Mouse (Mus musculus) layer of hippocampus, postnatal 14 days (tissue): ENCODE measurements around the gene Ubr3. TPM values are rescaled to one million over a fixed set of nuclear protein-coding genes. Genes with fewer than 3 reads are reported as not detected.

Experiments
- DNase-seq, 2 experiments: peaks; one replicate each; pipeline ENCODE4 v3.0.0; 2021 to 2022; ENCODE audit warnings: low spot score in 2 of 2, mixed read lengths in 1 of 2
- total RNA-seq, 2 experiments: library from RNA; stranded (reverse); gene quantifications; 2 replicates each; pipeline ENCODE4 v1.2.3; 2021

Ubr3 gene
- total RNA-seq, 2 experiments from 2014 or later, result 132 to 136 TPM

DNA sequence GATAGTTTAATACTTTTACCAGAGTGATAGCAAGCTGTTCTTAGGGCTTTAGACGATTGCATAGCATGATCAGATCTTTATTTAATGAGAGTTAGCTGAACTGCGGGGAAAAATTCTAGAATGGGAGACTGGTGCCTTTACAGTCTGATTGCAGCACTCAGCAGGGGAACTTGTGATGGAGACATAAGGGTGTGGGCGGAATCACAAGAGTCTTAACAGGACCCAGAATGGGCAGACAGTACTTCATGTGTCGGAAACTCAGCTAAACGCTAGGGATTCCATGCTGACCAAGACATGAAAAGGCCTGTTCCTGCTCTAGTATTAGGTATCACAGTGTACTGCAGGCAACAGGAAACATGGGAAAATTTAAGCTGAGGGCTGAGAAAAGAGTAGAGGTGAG is 128.7 kb downstream of the Ubr3 start:
- no peak for DNase-seq

DNA sequence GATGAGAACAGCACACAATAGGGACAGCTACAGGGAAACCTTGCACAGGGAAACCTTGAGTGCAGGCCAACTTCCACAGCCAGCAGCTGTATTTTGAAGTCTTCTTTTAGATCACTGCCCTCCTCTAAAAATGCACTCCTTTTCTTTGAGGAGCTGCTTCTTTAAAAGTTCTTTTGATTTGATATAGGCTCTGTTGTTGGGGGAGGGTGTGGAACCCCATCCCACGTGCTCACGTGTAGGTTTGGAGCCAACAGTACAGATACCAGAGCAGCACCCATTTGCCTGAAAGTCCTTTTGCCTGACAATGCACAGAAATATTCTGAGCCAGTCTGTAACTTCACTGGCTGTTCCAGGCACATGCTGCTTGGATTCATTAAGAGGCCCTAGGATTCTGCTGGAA is 134.4 kb downstream of the Ubr3 start:
- DNase-seq, result no peak

DNA sequence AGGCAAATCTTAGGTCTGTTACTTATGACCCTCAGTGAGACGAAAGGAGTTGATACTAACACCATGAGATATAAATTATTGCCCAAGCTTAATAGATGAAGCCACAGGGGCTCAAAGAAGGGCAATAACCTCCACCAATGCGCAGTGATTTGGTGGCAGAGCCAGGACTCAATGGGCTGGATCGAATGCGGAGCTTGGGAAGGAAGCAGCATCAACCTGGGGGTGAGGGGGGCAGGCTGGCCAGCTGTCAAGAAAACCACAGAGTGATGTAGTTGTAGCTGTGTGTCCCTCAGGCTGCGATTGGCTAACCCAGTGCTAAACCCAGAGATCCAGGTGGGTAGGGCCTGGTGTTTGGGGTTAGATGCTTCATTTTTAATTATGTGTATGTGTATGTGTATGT is 137.8 kb downstream of the Ubr3 start:
- no peak for DNase-seq

DNA sequence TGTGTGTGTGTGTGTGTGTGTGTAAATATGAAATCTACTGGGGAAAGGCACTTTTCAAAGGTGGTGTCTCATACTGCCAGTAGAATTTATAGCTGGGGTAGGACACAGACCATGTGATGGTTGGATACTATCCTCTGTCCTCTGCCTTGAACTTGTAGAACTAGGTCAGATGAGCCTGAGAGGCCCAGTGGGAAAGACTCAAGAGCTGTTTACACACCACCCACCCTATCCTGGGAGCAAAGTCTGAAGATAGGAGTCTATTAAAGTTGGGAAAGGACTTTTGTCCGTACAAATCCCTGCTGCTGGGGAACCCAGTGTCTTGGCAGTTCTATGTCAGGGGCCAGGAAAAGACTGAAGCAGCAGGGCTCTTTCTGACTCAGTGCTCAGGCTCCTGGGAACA is 138.3 kb downstream of the Ubr3 start:
- DNase-seq, result no peak

DNA sequence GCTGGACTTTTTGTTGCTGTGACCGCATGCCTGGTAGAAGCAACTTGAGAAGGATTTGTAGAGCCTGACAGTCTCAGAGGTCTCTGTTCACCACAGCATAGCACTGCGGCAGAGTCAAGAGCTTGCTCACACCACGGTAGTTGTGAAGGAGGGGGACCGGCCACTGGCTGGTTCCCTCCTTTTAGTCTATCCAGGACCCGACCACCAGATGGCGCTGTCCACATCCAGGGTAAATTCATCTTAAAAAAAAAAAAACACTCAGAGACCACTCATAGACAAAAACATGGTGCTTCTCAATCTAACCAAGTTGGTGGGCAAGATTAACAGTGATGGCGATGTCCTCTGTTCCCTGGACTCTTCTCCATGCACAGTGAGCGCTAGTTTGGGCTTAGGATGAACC is 140.2 kb downstream of the Ubr3 start:
- DNase-seq, result no peak

DNA sequence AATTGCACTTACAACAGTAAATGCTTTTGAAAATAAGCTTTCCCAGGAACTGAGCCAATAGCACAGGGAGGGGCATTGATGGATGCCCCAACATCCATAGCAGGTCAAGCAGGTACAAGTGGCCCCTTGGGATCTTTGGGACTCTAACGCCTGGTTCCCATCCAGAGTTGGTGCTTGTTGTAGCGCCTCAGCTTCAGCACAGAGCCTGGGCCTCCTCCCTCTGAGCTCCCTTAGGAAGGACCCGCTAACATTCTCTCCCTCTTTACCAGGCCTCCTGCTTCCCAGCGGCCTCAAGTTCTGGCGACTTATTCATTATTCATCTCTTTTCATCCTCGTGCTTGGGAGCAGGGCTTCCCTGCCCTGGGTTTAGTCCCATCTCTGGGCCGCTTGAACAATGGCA is 141.7 kb downstream of the Ubr3 start, which contains the start of gene Myo3b:
Myo3b (plus strand) TSS at position 375 of the 400 bp plus-strand sequence.
- DNase-seq, result no peak

DNA sequence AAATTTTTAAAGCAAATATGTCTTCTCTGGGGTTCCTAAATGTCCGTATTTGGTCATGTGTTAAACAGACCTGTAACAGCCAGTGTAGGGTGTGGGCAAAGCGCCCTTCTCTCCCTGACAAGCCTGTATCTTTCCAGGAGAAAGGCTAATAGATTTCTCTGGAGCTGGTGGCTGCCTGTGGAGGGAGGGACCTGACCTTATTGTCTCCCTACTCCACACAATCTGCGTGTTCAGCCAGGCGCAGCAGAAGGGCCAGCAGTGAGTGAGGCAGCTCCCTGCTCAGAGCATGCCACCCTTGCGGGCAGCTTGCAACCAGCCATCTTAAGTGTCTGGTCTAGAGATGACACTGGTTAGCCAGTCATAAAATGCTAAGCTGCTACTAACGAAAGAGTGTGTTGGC is 147.4 kb downstream of the Ubr3 start:
- no peak for DNase-seq

DNA sequence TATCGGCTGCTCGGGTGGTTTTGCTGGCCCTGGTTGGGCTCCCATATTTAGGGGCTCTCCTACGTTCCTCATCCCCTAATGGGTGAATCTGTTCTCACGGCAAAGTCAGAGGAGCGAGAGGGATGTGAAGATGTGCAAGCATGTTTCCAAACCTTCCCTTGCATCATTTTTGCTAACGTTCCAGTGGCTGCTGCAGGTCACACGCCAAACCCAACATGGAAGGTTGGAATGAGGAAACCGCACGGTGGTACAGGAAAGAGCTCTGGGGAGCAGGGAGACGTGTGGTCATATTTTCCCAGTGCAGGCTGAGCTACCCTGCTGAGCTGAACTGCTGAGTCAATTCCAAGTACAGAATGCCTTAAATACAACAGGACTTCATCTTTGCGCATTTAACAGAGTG is 150.8 kb downstream of the Ubr3 start:
- DNase-seq, result no peak

DNA sequence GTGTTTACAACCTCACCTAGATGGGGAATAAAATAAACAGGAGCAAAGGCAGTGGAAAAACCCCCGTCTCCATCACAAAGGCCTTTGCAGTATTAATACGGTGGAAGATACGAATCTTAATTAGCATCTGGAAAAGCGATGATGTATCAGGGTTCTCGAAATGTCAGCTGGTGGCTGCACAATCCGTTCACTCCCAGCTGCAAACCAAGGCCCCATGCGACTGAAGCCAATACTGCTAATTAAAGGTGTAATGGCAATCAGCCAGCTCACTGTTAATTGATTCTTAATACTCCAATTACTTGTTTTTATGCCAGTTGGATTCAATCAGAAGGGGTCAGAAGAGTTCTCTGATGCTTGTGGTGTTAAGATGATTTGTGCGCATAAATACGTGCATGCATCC is 156.8 kb downstream of the Ubr3 start:
- no peak for DNase-seq

DNA sequence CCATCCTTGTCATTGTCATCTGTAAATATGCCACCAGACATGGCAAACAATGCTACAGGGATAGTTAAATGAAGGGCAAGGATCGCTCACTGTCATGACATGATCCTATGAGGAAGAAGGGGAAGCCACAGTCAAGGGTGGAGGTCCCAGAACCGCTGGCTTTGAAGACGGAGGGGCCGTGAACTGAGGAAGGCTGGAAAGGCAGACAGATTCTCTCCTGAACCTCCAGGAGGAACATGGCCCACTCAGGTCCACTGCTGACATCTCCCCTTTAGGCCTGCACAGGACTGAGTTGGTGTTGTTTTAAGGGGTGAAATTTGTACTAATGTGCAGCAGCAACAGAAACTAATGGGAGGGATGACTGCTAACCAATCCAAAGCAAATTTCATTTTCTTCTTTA is 161.2 kb downstream of the Ubr3 start:
- DNase-seq, result no peak

DNA sequence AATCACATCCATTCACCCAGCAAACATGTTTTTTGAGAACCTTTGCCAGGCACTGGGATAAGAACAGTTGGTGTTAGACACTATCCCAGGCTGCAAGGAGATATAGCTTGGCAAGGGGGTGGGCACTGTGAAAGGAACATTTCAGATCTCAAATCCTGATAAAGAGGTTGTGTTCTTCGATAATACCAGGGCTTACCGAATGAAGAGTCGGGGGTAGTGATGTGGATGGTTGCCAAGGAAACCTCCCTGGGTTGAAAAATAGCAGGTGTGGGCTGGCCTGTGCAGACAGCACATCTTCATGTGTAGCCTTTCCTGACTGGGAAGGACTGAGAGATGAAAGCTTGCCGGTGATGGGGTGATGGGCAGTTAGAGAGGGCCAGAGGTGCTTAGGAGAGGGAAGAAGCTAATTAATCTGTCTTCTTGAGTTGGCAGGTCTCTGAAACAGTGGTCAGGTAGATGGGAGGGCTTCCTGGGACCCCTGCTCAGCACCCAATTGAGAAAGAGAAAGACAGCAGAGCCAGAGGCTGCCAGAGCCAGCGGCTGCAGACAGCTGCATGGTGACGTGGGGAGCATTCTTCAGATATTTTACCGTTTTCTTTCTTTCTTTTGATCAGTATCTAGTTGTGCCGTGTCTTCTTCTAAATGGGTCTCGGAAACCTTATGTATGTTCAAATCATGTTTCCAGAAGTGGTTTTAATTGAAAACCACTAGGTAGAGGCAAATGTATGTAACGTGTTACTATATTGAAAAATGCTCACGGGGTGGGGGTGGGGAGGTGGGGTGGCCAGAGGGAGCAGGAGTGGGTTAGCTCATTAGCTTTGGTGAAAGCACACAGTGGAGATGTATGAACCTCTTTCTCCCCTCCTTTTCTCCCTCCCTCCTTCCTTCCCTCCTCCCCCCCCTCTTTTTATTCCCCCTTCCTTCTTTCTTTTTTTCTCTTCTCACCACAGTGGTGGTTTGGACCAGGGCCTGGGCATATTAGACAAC is 163.6 kb downstream of the Ubr3 start:
- no peak for DNase-seq

DNA sequence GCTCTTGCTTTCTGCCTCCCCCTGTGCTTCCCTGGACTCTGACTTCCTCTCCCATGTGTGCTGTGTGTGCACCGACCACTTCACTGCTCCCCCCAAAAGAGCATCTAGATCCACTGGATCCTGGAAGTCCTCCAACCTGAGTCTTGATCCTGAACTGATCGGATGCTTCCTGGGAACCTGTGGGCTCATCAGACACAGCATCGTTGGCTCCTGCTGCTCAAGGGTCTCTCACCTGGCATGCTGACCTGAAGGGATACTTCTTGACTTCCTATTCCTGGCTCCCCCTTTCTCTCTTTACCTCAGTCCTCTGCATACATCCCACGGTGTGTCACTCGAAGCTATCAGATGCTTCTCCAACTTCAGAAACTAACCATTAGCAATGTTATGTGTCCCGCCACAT is 168.1 kb downstream of the Ubr3 start:
- DNase-seq, result no peak

DNA sequence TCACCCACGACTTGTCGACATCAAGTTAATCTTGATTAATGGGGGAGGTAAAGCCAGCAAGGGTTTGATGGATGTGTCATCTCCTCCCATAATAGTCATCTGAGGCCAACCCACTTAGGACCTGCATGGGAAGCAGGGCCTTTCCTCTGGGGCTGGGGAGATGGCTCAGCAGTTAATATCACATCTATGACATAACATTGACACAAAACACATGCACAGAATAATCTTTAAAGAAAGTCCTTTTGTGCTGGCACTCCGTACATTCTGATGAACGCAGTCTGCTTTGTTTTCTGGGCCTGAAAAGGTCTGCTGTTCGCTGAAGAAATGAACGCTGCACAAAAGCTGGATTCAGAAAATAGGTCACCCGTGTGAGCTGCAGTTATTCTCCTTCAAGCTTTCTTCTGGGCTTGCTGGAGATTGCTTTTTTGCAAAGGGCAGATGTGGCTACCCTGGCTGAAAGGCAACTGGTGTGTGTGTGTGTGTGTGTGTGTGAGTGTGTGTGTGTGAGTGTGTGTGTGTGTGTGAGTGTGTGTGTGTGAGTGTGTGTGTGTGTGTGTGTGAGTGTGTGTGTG is 168.8 kb downstream of the Ubr3 start:
- DNase-seq, result no peak

DNA sequence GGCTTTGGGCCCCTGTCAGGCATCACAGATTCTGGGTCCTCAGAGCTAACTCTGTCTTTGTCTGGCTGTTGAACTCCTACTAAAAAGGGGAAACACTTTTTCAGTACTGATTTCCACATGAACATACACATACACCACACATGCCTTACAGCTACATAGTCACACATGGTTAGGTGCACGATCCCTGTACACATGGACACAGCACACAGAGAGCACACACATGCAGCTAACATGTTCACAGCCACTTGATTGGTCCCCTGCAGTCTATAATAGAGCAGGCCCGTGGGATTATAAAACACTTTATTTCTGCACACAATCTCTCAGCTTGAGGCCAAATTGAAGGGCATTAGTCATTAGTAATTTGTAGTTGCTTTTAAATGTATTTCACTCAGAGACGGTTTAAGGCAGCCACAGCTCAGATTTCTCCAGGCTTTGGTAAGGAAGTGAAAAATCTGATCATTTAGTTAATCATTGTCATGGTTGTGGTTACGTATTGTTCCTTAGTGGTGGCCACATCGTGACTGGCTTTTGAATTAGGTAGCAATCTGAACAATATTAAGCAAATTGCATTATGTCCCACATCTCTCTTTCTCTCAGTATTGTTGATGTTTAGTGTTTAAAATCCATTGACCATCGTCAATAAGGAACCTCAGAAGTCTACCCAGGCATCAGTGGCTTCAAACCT is 169.4 kb downstream of the Ubr3 start:
- no peak for DNase-seq

DNA sequence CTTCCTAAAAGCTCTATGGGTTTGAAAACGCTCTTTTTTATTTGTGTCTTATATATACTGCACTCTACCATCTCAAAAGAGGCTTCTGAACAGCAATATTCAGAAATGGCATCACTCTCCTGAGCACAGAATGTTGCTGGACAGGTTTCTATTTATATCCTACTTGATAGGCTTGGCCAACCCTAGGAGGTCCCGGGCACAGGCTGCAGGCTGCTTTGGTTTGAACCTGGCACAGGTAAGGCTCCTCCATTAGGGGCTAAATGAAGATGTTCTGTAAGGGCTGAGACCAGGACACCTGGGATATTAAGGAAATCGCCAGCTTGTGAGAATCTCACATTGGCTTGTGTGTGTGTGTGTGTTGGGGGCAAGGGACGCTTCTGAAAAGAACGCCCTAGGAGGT is 172.8 kb downstream of the Ubr3 start:
- DNase-seq, result no peak

Other genes starting within 250 kb of the Ubr3 start
- under 1 TPM; 0.43 to 0.78 TPM for gene Klhl41, start 227.1 kb upstream of the Ubr3 start, total RNA-seq
- 10 to 100 TPM; 19.3 to 20.0 TPM for gene Fastkd1, start 183.7 kb upstream of the Ubr3 start, total RNA-seq
- gene Ppig, start 174.7 kb upstream of the Ubr3 start, total RNA-seq, result 10 to 100 TPM; 60.3 to 67.0 TPM
- 1 to 10 TPM; 2.7 to 2.8 TPM for gene Ccdc173, start 107.7 kb upstream of the Ubr3 start, total RNA-seq
- 10 to 100 TPM; 19.0 to 21.7 TPM for gene Phospho2, start 107.6 kb upstream of the Ubr3 start, total RNA-seq
- gene Klhl23, start 75.3 kb upstream of the Ubr3 start, total RNA-seq, result 10 to 100 TPM; 60.8 to 63.5 TPM
- gene Ssb, start 35.7 kb upstream of the Ubr3 start, total RNA-seq, result 100 to 1,000 TPM; 129 to 149 TPM
- gene Mettl5, start 11.6 kb upstream of the Ubr3 start, total RNA-seq, result 10 to 100 TPM; 13.4 to 16.6 TPM
- 1 to 10 TPM; 1.2 to 1.3 TPM for gene Myo3b, start 141.9 kb downstream of the Ubr3 start, total RNA-seq